Mouse (Mus musculus): ENCODE measurements around the gene Stambp.

DNA sequence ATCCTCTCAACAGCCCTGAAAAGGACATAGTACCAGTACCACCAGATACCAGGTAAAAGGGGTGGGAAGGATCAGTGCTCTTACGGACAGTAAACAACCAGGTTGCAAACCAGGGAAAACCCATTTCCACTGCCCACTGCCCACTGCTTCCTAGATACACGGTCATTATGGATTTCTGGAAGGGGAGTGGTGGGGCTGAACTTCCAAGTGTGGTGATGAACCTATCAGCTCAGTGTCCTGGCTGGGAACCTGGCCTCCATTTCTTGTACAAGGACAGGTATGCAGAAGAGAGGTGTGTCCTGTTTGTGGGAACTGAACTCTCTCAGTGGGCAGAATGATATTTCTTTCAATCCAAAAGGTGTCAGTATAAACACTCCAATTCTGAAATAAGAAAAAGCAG lies 11.1 kb upstream of the Stambp start:
- no peak for TF ChIP-seq POLR2A (IDR thresholded peaks at IDR 0.05; ENCODE audit: borderline replicate concordance, control insufficient read depth, low read depth, low read length)
- no peak for TF ChIP-seq CTCF (IDR thresholded peaks at IDR 0.05; ENCODE audit: control insufficient read depth, insufficient read depth, low read length)

All from bone marrow, adult 2 months (tissue).